Mouse (Mus musculus) limb, embryonic 14.5 days (tissue): Measurements from ENCODE around the gene Trappc3. TPM values are rescaled to one million over a fixed set of nuclear protein-coding genes. Genes with fewer than 3 reads are reported as not detected.

Experiments
- ATAC-seq: fragments of 200-750 bp; cut with Nextera tagmentation; 2 replicates; pipeline ENCODE4 v1.8.0; 2017; ENCODE audit warnings: low read depth, moderate number of reproducible peaks, moderate TSS enrichment; ENCODE audit not compliant: low FRiP score
- DNase-seq: peaks from one replicate; pipeline ENCODE4 v3.0.0-alpha.2; 2015; ENCODE audit warnings: low spot score
- H3K27ac ChIP-seq: fragments of 300-500 bp; sonication (generic); replicated peaks from 2 replicates; pipeline ENCODE4 v1.5.1; 2014; ENCODE audit warnings: low read depth, mild to moderate bottlenecking, low read length, moderate library complexity, mixed read lengths
- H3K27me3 ChIP-seq: fragments of 300-500 bp; sonication (generic); 2 replicates; pipeline ENCODE4 v1.6.1; 2014; ENCODE audit warnings: low read length, mixed read lengths; ENCODE audit not compliant: control insufficient read depth, insufficient read depth
- H3K36me3 ChIP-seq: fragments of 300-500 bp; sonication (generic); 2 replicates; pipeline ENCODE4 v1.6.1; 2014; ENCODE audit warnings: mild to moderate bottlenecking, low read length, moderate library complexity, mixed read lengths; ENCODE audit not compliant: control insufficient read depth, insufficient read depth
- H3K4me1 ChIP-seq: fragments of 300-500 bp; sonication (generic); 2 replicates; pipeline ENCODE4 v1.6.1; 2014; ENCODE audit warnings: antibody characterized with exemption, low read length, mixed read lengths; ENCODE audit not compliant: control insufficient read depth, insufficient read depth
- H3K4me2 ChIP-seq: fragments of 300-500 bp; sonication (generic); replicated peaks from 2 replicates; pipeline ENCODE4 v1.6.1; 2014; ENCODE audit warnings: low read depth, mild to moderate bottlenecking, low read length, moderate library complexity; ENCODE audit not compliant: severe bottlenecking
- H3K4me3 ChIP-seq: fragments of 300-500 bp; sonication (generic); replicated peaks from 2 replicates; pipeline ENCODE4 v1.5.1; 2014; ENCODE audit warnings: low read length
- H3K9ac ChIP-seq: fragments of 300-500 bp; sonication (generic); 2 replicates; pipeline ENCODE4 v1.6.1; 2014; ENCODE audit warnings: mild to moderate bottlenecking, low read depth, low read length, moderate library complexity; ENCODE audit not compliant: severe bottlenecking
- H3K9me3 ChIP-seq: fragments of 300-500 bp; sonication (generic); 2 replicates; pipeline ENCODE4 v1.6.1; 2016; ENCODE audit warnings: low read length; ENCODE audit not compliant: control insufficient read depth
- POLR2A ChIP-seq: fragments of 200-500 bp; IDR thresholded peaks from 2 replicates; pipeline ENCODE4 v1.8.0; 2012; ENCODE audit warnings: inconsistent platforms, mild to moderate bottlenecking, moderate library complexity, borderline replicate concordance; ENCODE audit not compliant: insufficient read depth, insufficient read length; ENCODE audit errors: extremely low read depth
- WGBS: fragments of 180-500 bp; shearing (Covaris S2); extraction: QIAGEN DNeasy Blood & Tissue Kit; methylation state at CpG from one replicate; pipeline ENCODE4 v1.1.7; 2014; 5-methylcytosine and 5-hydroxymethylcytosine counted together
- polyA plus RNA-seq, 2 experiments: library from polyadenylated mRNA; depleted of rRNA in 1 of 2; stranded (reverse) in 1 of 2; unstranded in 1 of 2; fragments of >200 nt; fragmentation: Nextera tagmentation in 1 of 2; extraction: Ambion mirVana in 1 of 2; gene quantifications; 2 replicates each; pipeline versions ENCODE4 v1.2.1 to v1.2.3; 2012 to 2014

Gene Trappc3
- polyA plus RNA-seq, 2 experiments: 34.5 to 113 TPM

GRCm38 (mm10) chr4:126325281-126325861 is 63.2 kb downstream of the Trappc3 start, which contains the start of gene Tekt2:
Tekt2 (minus strand) TSS chr4:126325688.
- Histone ChIP-seq H3K9me3 (no peaks in the 10 kb centered on the region), H3K4me2 (peak within 1 kb of the TSS; percentile 44), H3K4me1 (peaks cover 28% of the 10 kb centered on the region), H3K9ac (peak within 1 kb of the TSS; percentile 28), H3K4me3 (peak within 1 kb of the TSS; percentile 20), H3K27me3 (no peaks in the 10 kb centered on the region), H3K36me3 (no peaks in the 10 kb centered on the region), H3K27ac (peak within 1 kb of the TSS; percentile 63)
- no peak for TF ChIP-seq POLR2A
- peak; percentile 54 for DNase-seq
- ATAC-seq: peak; percentile 41
- 4% methylated on average over 23 of the region's 23 CpGs for WGBS

Other genes starting within 250 kb of the Trappc3 start
- 1.6 and 2.1 TPM in 2 replicates for gene Csf3r, start 237.8 kb upstream of the Trappc3 start, polyA plus RNA-seq (2012; rRNA removed)
- gene Csf3r, start 237.8 kb upstream of the Trappc3 start, polyA plus RNA-seq (2014; fragmentation: Nextera tagmentation; extraction: Ambion mirVana): 0.32 and 0.68 TPM in 2 replicates
- 78.0 and 83.5 TPM in 2 replicates for gene Mrps15, start 215.4 kb upstream of the Trappc3 start, polyA plus RNA-seq (2012; rRNA removed)
- 139 and 140 TPM in 2 replicates for gene Mrps15, start 215.4 kb upstream of the Trappc3 start, polyA plus RNA-seq (2014; fragmentation: Nextera tagmentation; extraction: Ambion mirVana)
- 5.3 and 5.8 TPM in 2 replicates for gene Oscp1, start 203.8 kb upstream of the Trappc3 start, polyA plus RNA-seq (2012; rRNA removed)
- 13.2 and 13.8 TPM in 2 replicates for gene Oscp1, start 203.8 kb upstream of the Trappc3 start, polyA plus RNA-seq (2014; fragmentation: Nextera tagmentation; extraction: Ambion mirVana)
- 44.0 and 50.4 TPM in 2 replicates for gene Lsm10, start 165.7 kb upstream of the Trappc3 start, polyA plus RNA-seq (2012; rRNA removed)
- 53.7 and 54.3 TPM in 2 replicates for gene Lsm10, start 165.7 kb upstream of the Trappc3 start, polyA plus RNA-seq (2014; fragmentation: Nextera tagmentation; extraction: Ambion mirVana)
- gene Stk40, start 158.4 kb upstream of the Trappc3 start, polyA plus RNA-seq (2012; rRNA removed): 21.3 and 25.5 TPM in 2 replicates
- 27.9 and 29.1 TPM in 2 replicates for gene Stk40, start 158.4 kb upstream of the Trappc3 start, polyA plus RNA-seq (2014; fragmentation: Nextera tagmentation; extraction: Ambion mirVana)
- 120 and 155 TPM in 2 replicates for gene Eva1b, start 114.6 kb upstream of the Trappc3 start, polyA plus RNA-seq (2012; rRNA removed)
- gene Eva1b, start 114.6 kb upstream of the Trappc3 start, polyA plus RNA-seq (2014; fragmentation: Nextera tagmentation; extraction: Ambion mirVana): 101 and 106 TPM in 2 replicates
- 7.1 and 8.5 TPM in 2 replicates for gene Sh3d21, start 98.8 kb upstream of the Trappc3 start, polyA plus RNA-seq (2012; rRNA removed)
- 8.9 and 10.9 TPM in 2 replicates for gene Sh3d21, start 98.8 kb upstream of the Trappc3 start, polyA plus RNA-seq (2014; fragmentation: Nextera tagmentation; extraction: Ambion mirVana)
- 168 and 191 TPM in 2 replicates for gene Thrap3, start 59.6 kb upstream of the Trappc3 start, polyA plus RNA-seq (2012; rRNA removed)
- gene Thrap3, start 59.6 kb upstream of the Trappc3 start, polyA plus RNA-seq (2014; fragmentation: Nextera tagmentation; extraction: Ambion mirVana): 204 and 229 TPM in 2 replicates
- 113 and 119 TPM in 2 replicates for gene Map7d1, start 6.0 kb upstream of the Trappc3 start, polyA plus RNA-seq (2012; rRNA removed)
- 58.3 and 68.4 TPM in 2 replicates for gene Map7d1, start 6.0 kb upstream of the Trappc3 start, polyA plus RNA-seq (2014; fragmentation: Nextera tagmentation; extraction: Ambion mirVana)
- 50.3 and 57.4 TPM in 2 replicates for gene Col8a2, start 24.5 kb downstream of the Trappc3 start, polyA plus RNA-seq (2012; rRNA removed)
- gene Col8a2, start 24.5 kb downstream of the Trappc3 start, polyA plus RNA-seq (2014; fragmentation: Nextera tagmentation; extraction: Ambion mirVana): 74.6 and 75.4 TPM in 2 replicates
- 66.3 and 77.4 TPM in 2 replicates for gene Adprhl2, start 59.4 kb downstream of the Trappc3 start, polyA plus RNA-seq (2012; rRNA removed)
- 59.9 and 69.1 TPM in 2 replicates for gene Adprhl2, start 59.4 kb downstream of the Trappc3 start, polyA plus RNA-seq (2014; fragmentation: Nextera tagmentation; extraction: Ambion mirVana)
- 48.9 and 52.5 TPM in 2 replicates for gene Tekt2, start 63.4 kb downstream of the Trappc3 start, polyA plus RNA-seq (2012; rRNA removed)
- gene Tekt2, start 63.4 kb downstream of the Trappc3 start, polyA plus RNA-seq (2014; fragmentation: Nextera tagmentation; extraction: Ambion mirVana): 14.4 and 18.7 TPM in 2 replicates
- gene Ago3, start 167.2 kb downstream of the Trappc3 start, polyA plus RNA-seq (2012; rRNA removed): 6.2 and 6.6 TPM in 2 replicates
- 11.4 and 14.3 TPM in 2 replicates for gene Ago3, start 167.2 kb downstream of the Trappc3 start, polyA plus RNA-seq (2014; fragmentation: Nextera tagmentation; extraction: Ambion mirVana)
- 22.6 and 25.9 TPM in 2 replicates for gene Ago1, start 206.3 kb downstream of the Trappc3 start, polyA plus RNA-seq (2012; rRNA removed)
- 7.2 and 9.2 TPM in 2 replicates for gene Ago1, start 206.3 kb downstream of the Trappc3 start, polyA plus RNA-seq (2014; fragmentation: Nextera tagmentation; extraction: Ambion mirVana)